Mouse (Mus musculus): Measurements from ENCODE around the gene Arid1b.
A peak's percentile ranks its signal among the peaks of the same experiment; 100 is the strongest.

Arid1b gene

DNA sequence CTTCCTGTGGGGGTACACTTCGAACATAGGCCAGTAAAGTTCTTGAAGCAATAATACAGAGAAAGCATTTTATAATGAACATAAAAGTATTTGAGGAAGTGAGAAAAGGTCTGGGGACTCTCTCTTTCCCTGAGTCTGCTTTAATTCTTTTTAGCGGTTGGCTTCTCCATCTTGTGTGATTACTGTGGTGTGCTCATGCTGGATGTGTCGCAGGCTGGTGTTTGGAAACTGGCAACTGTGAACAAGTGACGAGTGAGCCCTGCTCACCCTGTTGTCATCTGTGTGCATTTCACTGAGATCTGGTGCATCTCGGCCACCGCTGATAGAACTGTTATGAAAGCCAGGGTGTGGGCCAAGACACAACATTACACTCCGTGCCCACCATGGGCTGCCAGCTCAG, 216.8 kb downstream of the Arid1b start:
- DNase-seq (ENCODE audit: extremely low spot score) = no peak

DNA sequence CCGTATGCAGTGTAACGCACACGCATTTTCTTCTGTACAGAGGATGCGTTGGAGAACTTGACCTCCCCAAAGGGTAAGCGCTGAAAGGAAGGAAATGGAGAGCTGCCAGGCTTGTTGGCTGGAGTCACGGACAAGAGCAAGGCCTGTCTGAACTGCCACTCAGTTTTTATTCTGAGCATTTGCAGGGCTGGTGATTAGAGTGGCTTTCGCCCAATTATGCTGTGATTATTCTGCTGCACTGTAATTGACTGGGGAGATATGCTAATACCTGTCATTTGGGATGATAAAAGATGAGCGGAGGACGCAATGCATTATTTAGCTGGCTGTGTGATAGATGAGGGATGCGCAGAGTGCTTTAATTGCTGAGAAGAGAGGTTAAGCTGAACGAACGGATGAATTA, 218.0 kb downstream of the Arid1b start:
- DNase-seq (ENCODE audit: extremely low spot score) = no peak

DNA sequence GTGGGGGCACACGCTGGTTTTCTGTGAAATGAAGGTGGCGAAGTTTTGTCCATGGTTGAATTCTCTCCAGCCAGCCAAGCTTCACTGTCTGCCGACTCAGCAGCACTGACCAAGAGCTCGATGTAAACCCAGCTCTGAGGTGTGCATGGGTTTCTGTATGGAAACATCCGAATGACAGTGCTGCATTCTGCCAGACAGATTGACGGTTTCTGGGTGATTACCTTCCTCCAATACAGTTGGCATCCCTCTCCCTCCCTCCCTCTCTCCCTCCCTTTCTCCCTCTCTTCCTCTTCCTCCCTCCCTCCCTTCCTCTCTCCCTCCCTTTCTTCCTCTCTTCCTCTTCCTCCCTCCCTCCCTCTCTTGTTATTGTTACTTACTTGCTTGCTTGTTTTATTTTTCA, 219.3 kb downstream of the Arid1b start:
- DNase-seq (ENCODE audit: extremely low spot score) = no peak

DNA sequence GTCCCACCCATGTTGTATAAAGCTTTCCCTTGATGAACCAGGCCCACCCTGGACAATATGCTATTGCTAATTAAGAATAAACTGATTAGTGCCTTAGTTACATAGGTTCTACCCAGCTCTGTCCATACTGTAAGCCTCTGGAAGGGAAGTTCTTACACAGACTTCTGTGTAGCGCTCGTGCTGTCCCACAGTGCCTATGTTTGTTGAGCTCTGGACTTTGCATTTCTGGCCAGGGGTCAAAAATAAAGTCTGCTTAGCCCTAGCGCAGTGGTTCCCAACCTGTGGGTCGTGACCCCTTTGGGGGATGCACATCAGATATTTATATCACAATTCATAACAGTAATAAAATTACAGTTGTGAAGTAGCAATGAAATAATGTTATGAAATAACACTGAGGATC, 221.2 kb downstream of the Arid1b start:
- no peak for DNase-seq (ENCODE audit: extremely low spot score)

DNA sequence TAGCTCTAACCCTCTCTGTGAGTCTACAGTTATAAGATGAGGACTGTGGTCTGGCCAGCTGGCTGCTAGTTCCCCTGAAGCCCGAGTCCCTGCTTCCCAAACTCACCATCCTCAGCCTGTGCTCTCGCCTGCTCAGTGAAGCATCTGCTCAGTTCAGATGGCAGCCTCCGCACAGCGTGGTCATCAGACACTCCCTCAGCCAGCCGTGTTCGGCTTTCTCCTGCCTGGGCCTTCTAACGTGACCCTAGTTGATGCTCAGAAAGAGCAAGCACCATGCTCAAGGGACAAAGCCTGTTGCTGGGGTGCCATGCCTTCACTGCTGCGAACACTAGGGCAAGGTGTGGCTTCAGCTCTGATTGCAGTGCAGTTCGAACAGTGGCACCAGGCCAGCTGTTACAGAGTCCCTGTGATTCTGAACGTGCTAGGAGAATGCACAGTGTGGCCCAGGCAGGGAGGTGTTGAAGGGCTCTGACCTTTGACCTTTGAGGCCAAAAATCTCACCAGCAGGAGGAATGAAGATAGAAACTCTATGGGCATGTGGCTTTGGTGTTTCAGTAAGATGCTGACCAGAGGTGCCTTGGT, 222.9 kb downstream of the Arid1b start:
- peak; percentile 36 for DNase-seq (ENCODE audit: extremely low spot score)

DNA sequence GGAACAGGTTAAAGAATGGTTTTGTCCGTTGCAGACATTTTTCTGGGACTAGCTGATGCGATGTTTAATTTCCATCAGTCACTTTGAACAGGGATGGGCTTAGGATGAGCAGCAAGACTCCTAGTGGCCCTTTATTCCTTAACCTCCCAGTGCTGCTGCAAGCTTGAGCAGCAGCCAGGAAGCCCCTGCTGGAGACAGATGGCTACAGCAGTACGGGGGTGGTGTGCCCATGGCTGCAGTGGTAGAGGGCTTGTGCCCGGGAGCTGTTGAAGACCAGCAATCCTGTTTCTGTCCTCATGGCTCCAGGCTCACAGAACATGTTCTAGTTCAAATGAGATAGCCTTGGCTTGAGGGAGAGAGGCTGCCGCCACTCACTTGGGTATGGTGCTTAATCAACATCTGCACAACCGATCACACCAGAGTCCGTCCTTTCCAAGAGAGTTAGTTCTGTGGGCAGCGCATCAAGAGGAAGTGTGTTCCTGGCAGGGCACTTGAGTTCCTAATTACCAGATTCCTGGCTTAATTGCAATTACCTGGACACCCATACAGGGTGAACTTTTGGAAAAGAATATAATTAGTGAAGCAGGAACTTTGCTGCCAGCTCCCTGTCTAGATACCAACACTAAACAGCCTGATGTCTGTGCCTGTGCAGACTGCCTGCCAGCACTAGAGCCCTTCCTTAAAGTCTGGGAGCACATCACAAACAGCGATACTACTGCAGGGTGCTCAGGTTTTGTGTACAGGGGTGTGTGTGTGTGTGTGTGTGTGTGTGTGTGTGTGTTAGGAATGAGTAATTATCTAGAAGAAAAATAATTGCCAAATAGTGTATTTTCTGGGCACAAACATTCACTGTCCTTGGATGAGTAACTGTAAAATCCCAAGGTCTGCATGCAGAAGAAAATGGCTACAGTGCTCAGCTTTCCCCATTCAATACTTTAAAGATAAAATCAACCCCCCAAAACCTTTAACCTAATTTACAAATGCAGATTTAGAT, 224.0 kb downstream of the Arid1b start:
- no peak for DNase-seq (ENCODE audit: extremely low spot score)

DNA sequence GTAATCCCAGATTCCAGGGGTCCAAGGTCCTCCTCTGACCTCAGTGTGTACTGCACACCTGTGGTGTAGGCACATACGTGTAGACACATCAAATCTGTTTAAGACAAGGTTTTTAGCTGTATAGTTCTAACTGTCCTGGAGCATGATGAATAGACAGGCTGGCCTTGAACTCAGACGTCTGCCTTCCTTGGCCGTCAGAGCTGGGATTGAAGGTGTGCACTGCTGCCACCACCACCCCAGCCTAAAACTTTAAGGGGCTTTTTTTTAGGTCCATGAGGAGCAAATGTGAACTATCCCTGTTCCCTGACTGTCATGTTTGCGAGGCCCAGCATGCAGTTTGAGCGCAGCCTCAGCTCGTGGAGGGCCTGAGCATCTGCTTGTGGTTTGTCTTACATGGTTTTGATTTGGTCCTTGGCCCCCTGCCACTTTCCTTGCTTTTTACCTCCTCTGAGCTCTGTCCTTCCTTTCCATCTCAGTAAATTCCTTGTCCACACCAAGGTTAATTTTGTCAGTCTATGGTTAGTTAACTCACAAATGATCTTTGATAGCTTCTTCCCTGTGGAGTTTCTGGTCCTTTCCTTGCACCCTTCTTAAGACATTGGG, 224.9 kb downstream of the Arid1b start:
- no peak for DNase-seq (ENCODE audit: extremely low spot score)

DNA sequence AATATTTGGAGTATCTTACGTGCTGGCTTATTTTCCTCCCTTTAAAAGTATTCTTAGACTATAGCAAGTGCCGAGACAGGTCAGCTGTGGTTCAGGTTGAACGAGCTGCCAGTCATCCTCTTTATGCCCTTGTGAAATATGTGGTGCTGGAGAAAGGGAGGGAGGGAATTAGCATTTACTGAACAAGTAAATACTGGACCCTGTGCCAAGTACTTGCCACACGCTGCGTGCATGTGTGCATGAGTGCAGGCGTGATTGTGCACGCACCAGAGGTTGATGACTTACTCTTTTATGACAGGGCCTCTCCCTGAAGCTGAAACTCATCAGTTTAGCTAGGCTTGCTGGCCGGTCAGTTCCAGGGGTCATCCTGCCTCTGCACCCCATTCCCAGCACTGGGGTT, 226.9 kb downstream of the Arid1b start:
- no peak for DNase-seq (ENCODE audit: extremely low spot score)

DNA sequence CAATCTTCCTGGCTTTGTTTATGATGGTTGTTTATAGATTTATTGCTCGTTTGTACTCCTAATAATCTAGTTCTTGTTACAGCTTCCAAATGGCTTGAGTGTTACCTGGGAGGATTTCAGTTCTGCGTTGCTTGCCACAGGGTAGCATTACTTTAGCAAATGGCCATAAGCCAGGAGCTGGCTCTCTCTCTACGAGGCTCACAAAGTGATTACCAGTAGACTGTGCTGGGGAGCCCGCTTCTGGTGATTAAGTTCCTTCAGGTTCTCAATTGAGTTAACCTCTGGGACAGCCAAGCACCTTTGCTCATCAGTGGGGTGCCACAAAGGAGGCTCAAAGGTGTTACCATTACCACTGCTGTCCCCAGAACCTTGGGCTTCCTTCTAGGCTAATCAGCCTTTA, 227.4 kb downstream of the Arid1b start:
- DNase-seq (ENCODE audit: extremely low spot score) = no peak

DNA sequence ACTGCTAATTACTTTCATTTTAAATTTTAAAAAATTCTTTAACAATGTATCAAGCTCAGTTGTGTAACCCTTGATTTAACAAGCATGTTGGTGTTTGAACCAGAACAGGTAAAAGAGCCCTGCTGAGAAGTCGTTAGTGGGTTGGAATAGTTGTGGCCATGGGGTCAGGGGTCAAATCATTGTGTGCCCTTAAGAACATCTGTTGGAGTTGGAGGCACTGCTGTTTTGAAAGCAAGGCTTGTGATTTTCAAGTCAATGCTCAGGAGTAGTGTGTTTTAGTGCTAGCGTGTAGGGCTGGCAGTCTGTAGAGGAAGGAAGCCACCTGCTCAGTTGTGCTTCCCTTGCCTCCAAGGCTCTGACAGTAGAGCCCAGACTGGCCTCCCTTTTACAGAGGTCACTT, 228.7 kb downstream of the Arid1b start:
- peak; percentile 27 for DNase-seq (ENCODE audit: extremely low spot score)

DNA sequence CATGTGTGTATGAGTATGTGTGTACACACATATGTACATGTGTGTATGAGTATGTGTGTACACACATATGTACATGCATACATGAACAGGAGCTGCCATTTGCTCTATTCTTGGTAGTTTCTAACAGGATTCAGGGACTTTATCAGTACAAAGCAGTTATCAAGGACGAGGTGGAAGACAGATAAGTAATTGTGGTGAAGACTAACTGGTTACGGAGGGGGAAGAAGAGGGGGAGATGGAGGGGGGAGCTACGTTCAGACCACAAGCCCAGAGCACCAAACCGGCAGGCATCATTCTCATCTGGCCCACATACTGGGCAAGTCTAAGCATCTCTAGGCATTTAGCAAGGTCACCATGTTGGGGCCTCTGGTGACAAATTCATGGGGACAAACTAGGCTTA, 230.8 kb downstream of the Arid1b start:
- DNase-seq (ENCODE audit: extremely low spot score) = no peak

DNA sequence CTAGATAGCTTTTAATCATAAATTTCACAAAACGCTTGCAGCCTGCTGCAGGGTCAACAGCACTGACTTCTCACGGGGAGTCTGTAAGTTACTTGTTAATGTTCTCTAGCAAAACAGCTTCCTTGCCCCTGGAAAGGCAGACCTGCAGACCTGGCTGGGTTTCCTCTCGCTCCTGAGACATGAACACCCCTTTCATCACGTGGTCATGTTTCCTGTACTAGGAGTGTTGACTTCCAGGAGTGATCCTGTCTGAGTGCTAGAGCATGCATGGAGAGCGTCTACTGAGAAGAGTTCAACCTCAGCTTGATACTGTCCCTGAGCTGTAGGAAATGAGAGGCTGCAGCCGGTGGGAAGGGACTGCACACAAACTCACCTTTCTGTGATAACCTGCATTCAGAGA, 233.0 kb downstream of the Arid1b start:
- DNase-seq (ENCODE audit: extremely low spot score) = no peak

DNA sequence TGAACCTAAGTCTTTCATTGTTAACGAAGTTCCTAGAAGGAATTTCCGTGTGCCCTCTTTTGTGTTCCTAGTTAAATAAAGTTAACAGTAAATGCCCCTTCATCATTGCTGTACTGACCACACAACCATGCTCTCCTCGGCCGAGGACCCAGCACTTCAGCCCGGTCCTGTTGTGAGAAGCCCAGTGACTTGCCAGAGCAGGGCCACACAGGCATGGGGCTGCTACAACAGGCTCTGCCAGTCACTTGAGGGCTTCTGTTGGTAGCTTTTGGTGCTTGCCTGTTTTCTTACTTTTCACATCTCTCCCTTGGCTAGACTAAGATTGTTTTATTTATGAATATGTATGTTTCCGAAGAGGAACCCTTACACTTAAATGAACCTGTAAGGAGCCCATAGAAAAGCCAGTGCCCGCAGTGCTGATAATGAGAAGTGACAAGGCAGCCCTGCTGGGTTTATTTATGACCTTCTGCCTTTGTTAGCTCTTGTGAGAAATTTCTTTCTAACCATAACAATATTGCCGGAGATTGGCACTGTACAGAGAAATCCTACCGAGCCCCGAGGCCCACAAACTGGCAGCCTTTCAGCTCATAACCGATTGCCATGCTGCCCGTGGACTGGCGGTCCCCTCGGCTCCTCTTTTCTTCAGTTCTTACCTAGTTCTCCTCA, 234.0 kb downstream of the Arid1b start:
- no peak for DNase-seq (ENCODE audit: extremely low spot score)

DNA sequence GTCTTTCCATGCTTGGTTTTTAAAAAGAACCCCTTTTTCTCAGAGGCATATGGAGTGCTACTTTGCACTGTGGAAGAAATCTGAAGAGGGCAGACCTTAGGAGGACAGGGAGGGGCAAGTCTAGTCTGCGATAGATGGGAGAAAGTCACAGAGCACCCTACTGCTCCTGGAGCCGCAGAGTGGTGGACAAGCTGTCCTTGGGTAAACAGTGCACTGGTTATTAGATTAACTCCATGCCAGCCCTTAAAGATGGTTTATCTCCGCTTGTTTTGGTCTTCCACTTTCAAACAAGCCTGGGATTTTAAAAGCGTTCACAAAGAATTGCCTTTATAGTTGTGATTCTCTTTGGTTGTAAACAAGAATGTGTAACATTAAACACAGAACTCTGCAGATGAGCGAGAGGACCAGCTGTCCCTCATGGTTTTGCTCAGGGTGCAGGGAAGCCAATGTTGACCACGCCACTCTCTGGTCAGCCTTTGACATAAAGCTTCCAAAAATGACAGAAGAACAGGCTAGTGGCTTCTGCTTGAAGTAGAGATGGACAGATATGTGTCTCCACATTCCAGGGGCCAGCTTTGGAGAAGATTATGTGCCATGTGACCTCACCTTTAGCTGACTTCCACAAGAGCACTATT, 234.6 kb downstream of the Arid1b start:
- DNase-seq (ENCODE audit: extremely low spot score) = no peak

DNA sequence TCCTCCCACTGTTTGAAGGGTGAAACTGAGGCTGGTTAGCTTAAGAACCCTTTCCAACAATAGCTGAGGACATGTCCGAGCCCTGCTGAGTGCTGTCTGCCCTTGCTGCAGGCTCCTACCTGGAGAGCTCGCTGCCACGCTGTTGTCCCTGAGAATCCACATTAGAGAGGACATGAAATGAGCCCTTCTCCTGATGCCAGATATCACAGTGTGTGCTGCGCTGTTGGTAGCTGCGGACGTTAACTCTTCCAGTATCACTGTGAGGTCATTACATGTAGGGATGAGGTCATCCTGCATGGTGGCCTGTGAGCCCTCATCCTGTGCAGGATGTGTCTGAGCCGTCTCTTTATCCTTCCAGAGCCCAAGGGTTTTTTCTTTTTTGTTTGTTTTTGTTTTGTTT, 235.9 kb downstream of the Arid1b start:
- no peak for DNase-seq (ENCODE audit: extremely low spot score)

DNA sequence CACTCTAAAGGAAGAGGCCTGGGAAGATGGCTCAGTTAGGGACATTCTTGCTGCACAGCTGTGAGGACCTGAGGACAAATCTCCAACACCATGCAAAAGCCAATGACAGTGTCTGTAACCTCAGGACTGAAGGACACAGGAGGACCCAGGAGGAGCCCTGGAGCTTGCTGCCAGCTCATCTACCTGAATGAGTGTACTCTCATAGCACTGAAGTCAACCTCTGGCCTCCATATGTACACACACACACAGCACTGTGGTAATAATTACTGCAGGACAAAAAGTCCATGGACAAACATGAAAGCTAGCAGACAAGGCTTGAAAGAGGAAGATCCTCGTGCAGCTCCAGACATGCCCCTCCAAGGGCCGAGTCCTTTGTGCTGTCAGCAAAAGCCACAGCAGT, 238.0 kb downstream of the Arid1b start:
- no peak for DNase-seq (ENCODE audit: extremely low spot score)

DNA sequence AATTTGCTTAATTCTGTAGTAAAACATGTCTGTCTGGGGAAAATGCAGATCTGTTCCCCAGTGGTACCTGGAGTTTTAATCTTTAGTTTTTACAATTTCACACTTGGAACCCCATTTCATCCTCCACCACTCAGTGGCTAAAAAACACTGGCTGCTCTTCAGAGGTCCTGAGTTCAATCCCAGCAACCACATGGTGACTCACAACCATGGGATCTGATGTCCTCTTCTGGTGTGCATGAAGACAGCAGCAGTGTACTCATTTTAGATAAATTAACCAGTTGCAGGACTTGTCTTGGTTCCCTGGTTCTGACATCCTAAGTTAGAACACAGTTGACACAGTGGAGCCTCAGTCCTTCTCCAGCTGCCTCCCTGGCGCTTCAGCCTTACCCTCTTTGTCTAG, 239.9 kb downstream of the Arid1b start:
- no peak for DNase-seq (ENCODE audit: extremely low spot score)

DNA sequence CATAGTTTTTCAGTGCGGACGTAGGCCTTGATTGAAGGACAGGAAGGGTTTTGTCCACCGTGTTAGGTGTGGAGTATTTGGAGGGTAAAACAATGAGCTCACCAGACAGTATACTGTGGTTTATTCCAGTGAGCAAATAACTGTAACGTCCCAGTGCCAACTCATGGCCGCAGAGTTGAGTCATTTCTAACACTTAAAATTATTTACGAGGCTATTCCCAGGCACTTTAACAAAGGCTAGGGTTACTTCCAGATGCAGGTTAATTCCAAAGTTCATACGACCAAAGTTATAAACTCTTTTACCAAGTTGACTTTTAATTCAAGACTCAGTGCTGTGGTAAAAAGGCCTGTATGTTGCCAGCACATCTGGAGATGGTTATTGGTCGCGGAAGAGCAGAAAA, 240.9 kb downstream of the Arid1b start:
- no peak for DNase-seq (ENCODE audit: extremely low spot score)

DNA sequence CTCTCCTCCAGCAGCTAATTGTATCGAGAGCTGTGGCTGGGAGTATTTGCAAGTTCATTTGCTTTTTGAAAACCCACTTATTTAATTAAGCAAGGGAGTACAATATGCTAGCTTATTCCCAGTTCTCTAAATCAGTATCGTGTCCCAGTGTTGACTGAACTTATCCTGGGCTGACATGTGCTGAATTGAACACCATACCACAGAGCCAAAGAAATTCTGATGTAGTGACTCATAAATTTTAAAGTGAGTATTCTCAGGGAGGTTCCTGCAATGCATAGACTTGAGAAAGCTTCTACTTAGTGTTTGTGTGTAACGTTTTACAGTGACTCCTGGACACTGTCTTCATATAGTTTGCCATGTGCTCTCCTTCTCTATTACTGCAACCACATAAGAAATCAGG, 243.6 kb downstream of the Arid1b start:
- no peak for DNase-seq (ENCODE audit: extremely low spot score)

DNA sequence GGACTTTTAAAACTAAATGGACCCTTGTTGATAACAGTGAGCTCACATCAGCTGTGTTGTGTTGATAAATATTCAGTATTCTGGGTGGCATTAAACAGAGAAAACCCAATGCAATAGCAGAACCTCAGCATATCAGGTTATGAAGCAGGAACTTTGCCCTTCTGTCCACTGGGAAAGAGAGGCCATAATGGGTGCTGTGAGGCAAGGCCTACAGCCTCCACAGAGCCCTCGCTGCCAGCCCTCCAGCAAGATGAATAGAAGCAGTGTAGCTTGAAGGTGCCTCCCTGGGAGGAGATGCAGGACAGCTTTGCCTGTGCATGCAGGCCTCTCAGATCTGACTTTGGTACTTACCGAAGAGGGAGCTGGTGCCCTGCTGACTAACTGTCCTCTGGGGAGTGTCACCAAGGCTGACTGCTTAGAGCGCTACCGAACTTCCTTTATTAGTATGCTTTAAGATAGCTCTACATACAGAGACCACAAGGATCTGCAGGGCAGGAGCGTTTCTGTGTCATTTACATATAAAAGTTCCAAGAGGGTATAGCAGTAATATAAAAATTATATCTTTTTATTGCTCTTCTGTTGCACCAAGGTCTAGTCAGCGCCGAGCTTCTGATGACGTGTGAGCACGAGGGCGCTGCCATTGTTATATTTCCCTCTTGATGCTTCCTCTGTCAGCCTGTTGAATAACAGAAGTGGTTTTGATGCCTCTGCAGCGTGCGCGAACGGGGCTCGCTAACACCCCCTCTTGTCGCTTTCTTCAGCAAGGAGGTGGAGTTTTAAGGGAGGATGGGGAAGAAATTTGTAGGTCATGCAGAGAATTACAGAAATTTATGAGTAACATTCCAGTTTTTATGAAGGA, 244.5 kb downstream of the Arid1b start:
- DNase-seq (ENCODE audit: extremely low spot score) = no peak

DNA sequence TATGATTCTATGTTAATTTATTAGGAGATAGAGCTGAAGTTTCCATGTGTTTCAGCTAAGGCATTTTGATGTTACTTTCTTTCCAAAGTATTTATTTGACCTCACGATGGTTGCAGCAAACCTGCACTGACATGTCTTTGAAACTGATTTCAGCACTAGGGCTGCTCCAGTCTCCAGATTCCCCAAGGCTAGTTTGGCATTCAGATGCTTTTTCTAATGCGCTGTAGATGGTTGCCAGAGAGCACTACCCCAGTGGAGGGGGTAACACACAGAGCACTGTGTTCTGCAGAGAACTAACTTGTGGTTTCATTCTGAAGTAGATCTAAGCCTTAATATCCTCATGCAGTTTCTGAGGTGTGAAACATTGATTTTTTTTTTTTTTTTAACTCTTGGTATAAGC, 250.4 kb downstream of the Arid1b start:
- DNase-seq (ENCODE audit: extremely low spot score) = no peak
